Mouse (Mus musculus): ENCODE measurements at regions not wholly inside any gene's neighbourhood (a gene's known extent, or its start where the extent isn't known, plus 50 kb on each side); places are given as distances from the start of the nearest gene placed in this dataset.

DNA sequence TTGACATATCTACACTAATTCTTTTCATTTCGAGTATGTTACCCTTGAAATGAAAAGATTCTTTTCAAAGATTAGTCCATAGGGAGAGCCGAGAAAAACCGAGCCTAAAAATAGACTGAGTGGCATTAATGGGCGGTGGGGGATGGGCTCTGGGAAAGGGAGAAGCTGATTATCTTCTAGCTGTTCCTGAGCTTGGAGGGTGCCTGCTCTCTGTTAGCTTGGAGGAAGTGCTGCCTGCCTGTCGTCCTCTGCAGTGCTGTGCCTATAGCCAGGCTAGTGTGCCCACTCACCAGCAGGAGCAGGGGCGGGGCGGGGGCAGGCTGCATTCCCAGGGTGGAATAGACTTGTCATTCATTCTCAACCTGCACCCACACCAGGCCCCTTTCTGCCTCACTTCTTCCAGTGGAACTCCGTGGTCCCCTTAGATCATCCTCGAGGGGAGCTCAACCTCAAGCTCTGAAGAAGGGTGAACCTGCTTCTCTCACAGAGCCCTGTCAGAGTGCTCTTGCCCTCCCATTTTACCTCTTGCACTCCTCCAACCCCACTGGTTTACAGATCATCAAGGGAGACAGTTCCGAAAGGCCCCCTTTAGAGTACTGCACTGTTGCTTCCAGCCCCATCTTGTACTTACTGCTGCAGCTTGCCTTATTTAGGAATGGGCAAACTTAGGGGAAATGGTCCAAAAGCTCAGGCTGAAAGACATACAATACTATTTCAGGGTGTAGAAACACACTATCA lies 76.6 kb upstream of the Lmo2 start:
- peak; percentile 53; the same call in 1 of the 2 replicates for ATAC-seq (ENCODE audit: low FRiP score, low TSS enrichment)
- H3K4me3 ChIP-seq (replicated peaks; ENCODE audit: low read depth, low read length) = no peak overlapping the region
- WGBS = 23% methylated on average over 10 of the region's 10 CpGs

GRCm38 (mm10) chr2:103884926-103885325 lies 72.9 kb upstream of the Lmo2 start:
- DNase-seq (no peak), ATAC-seq (ENCODE audit: low FRiP score, low TSS enrichment) (no peak)
- Histone ChIP-seq H3K36me3 (ENCODE audit: control insufficient read depth, insufficient read depth, low read length) (no peaks in the 10 kb centered on the region), H3K9me3 (ENCODE audit: control insufficient read depth, low read length) (no peaks in the 10 kb centered on the region), H3K4me1 (ENCODE audit: control insufficient read depth, insufficient read depth, low read length) (peaks cover 11% of the 10 kb centered on the region), H3K27ac (replicated peaks; ENCODE audit: low read depth, low read length) (no peak overlapping the region), H3K4me3 (replicated peaks; ENCODE audit: low read depth, low read length) (no peak overlapping the region), H3K4me2 (ENCODE audit: low read length) (no peak overlapping the region), H3K9ac (replicated peaks; ENCODE audit: low read length) (no peak overlapping the region), H3K27me3 (ENCODE audit: control insufficient read depth, insufficient read depth, low read length) (no peaks in the 10 kb centered on the region)
- 48% methylated on average over 10 of the region's 10 CpGs for WGBS

More for the DNA sequence above, 76.6 kb upstream of the Lmo2 start:
- DNase-seq = peak; percentile 76
- Histone ChIP-seq H3K4me1 (ENCODE audit: control insufficient read depth, insufficient read depth, low read length) (peaks cover 11% of the 10 kb centered on the region), H3K9me3 (ENCODE audit: control insufficient read depth, low read length) (no peaks in the 10 kb centered on the region), H3K9ac (replicated peaks; ENCODE audit: low read length) (0 out of 2 replicates have a peak overlapping the region, but pooled peaks have one; percentile 1), H3K36me3 (ENCODE audit: control insufficient read depth, insufficient read depth, low read length) (no peaks in the 10 kb centered on the region), H3K4me2 (ENCODE audit: low read length) (0 out of 2 replicates have a peak overlapping the region, but pooled peaks have one; percentile 5), H3K27ac (replicated peaks; ENCODE audit: low read depth, low read length) (peak overlapping the region; percentile 2; the same call in 1 of the 2 replicates), H3K27me3 (ENCODE audit: control insufficient read depth, insufficient read depth, low read length) (no peaks in the 10 kb centered on the region)

- Histone ChIP-seq H3K9ac (replicated peaks; ENCODE audit: low read length) (no peak overlapping the region), H3K9me3 (ENCODE audit: control insufficient read depth, low read length) (no peaks in the 10 kb centered on the region), H3K4me2 (ENCODE audit: low read length) (no peak overlapping the region), H3K27ac (replicated peaks; ENCODE audit: low read depth, low read length) (no peak overlapping the region), H3K4me3 (replicated peaks; ENCODE audit: low read depth, low read length) (no peak overlapping the region), H3K4me1 (ENCODE audit: control insufficient read depth, insufficient read depth, low read length) (no peaks in the 10 kb centered on the region), H3K36me3 (ENCODE audit: control insufficient read depth, insufficient read depth, low read length) (no peaks in the 10 kb centered on the region), H3K27me3 (ENCODE audit: control insufficient read depth, insufficient read depth, low read length) (no peaks in the 10 kb centered on the region)
- no peak for DNase-seq
- WGBS = 92% methylated on average over 7 of the region's 7 CpGs
- no peak for ATAC-seq (ENCODE audit: low FRiP score, low TSS enrichment)
Observed at GRCm38 (mm10) chr2:103888023-103888422, 69.8 kb upstream of the Lmo2 start.

DNA sequence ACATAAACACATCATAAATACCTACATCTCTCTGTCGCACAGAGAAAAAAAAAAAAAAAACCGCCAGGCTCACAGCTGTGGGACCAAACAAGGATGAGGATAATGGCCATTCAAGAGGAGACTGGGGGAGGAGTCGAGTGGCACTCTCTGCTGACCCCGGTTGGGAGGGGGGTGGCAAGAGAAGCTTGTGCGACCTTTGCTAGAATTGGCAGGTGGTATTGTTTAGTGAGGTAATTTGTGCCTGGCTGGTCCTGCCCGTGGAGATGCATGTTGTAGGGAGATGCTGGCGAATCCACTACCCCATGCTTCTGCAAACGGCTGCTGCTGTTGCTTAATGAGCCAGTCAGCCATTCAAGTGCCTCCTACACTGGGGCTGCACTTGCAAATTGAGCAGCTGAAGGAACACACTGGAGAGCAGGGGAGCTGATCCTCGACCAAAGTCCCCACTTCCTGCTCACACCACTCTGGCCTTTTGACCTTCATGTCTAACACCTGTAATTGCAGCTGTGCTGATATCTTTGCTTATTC lies 66.5 kb upstream of the Lmo2 start:
- WGBS = 1% methylated on average over 9 of the region's 9 CpGs
- DNase-seq (peak; percentile 51), ATAC-seq (ENCODE audit: low FRiP score, low TSS enrichment) (no peak)
- H3K27me3 ChIP-seq (ENCODE audit: control insufficient read depth, insufficient read depth, low read length) = no peaks in the 10 kb centered on the region
- H3K4me1 ChIP-seq (ENCODE audit: control insufficient read depth, insufficient read depth, low read length) = no peaks in the 10 kb centered on the region
- no peak overlapping the region for H3K4me3 ChIP-seq (replicated peaks; ENCODE audit: low read depth, low read length)
- H3K27ac ChIP-seq (replicated peaks; ENCODE audit: low read depth, low read length) = 0 out of 2 replicates have a peak overlapping the region, but pooled peaks have one; percentile 32
- H3K9me3 ChIP-seq (ENCODE audit: control insufficient read depth, low read length) = no peaks in the 10 kb centered on the region
- no peak overlapping the region for H3K4me2 ChIP-seq (ENCODE audit: low read length)
- H3K36me3 ChIP-seq (ENCODE audit: control insufficient read depth, insufficient read depth, low read length) = no peaks in the 10 kb centered on the region
- H3K9ac ChIP-seq (replicated peaks; ENCODE audit: low read length) = no peak overlapping the region

DNA sequence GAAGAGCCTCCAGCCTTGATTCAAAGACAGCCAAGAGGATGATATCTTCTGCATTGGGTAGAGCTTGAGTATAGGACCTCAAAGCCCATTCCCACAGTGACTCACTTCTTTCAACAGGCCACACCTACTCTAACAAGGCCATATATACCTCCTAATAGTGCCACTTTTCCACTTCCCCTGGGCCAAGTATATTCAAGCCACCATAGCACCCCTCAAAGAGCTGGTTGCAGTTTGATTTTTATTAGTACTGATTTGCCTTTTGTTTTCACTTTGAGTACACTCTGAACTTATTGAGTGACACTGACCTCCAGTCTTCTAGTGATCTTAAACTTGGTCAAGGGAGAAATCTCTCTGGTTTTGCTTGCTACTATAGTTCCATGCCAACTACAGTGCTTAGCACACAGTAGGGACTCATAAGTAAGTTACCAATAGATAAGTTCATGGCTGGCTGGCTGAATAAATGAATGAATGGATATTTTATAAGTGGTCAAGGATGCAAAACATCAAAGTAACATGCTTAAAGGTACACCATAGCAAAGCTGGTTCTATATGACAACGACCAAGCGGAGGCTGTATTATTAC lies 64.5 kb upstream of the Lmo2 start:
- DNase-seq = no peak
- Histone ChIP-seq H3K9ac (replicated peaks; ENCODE audit: low read length) (no peak overlapping the region), H3K4me1 (ENCODE audit: control insufficient read depth, insufficient read depth, low read length) (no peaks in the 10 kb centered on the region), H3K36me3 (ENCODE audit: control insufficient read depth, insufficient read depth, low read length) (no peaks in the 10 kb centered on the region), H3K4me2 (ENCODE audit: low read length) (no peak overlapping the region), H3K9me3 (ENCODE audit: control insufficient read depth, low read length) (no peaks in the 10 kb centered on the region), H3K27me3 (ENCODE audit: control insufficient read depth, insufficient read depth, low read length) (no peaks in the 10 kb centered on the region), H3K4me3 (replicated peaks; ENCODE audit: low read depth, low read length) (no peak overlapping the region), H3K27ac (replicated peaks; ENCODE audit: low read depth, low read length) (no peak overlapping the region)
- WGBS = 99% methylated on average over 2 of the region's 2 CpGs
- ATAC-seq (ENCODE audit: low FRiP score, low TSS enrichment) = no peak

- Histone ChIP-seq H3K27me3 (ENCODE audit: control insufficient read depth, insufficient read depth, low read length) (no peaks in the 10 kb centered on the region), H3K4me2 (ENCODE audit: low read length) (no peak overlapping the region), H3K4me1 (ENCODE audit: control insufficient read depth, insufficient read depth, low read length) (no peaks in the 10 kb centered on the region), H3K27ac (replicated peaks; ENCODE audit: low read depth, low read length) (no peak overlapping the region), H3K9ac (replicated peaks; ENCODE audit: low read length) (no peak overlapping the region), H3K9me3 (ENCODE audit: control insufficient read depth, low read length) (no peaks in the 10 kb centered on the region), H3K36me3 (ENCODE audit: control insufficient read depth, insufficient read depth, low read length) (no peaks in the 10 kb centered on the region), H3K4me3 (replicated peaks; ENCODE audit: low read depth, low read length) (no peak overlapping the region)
- WGBS = 39% methylated on average over 2 of the region's 2 CpGs
- DNase-seq (no peak), ATAC-seq (ENCODE audit: low FRiP score, low TSS enrichment) (no peak)
Observed at GRCm38 (mm10) chr2:103893805-103894204, 64.0 kb upstream of the Lmo2 start.

DNA sequence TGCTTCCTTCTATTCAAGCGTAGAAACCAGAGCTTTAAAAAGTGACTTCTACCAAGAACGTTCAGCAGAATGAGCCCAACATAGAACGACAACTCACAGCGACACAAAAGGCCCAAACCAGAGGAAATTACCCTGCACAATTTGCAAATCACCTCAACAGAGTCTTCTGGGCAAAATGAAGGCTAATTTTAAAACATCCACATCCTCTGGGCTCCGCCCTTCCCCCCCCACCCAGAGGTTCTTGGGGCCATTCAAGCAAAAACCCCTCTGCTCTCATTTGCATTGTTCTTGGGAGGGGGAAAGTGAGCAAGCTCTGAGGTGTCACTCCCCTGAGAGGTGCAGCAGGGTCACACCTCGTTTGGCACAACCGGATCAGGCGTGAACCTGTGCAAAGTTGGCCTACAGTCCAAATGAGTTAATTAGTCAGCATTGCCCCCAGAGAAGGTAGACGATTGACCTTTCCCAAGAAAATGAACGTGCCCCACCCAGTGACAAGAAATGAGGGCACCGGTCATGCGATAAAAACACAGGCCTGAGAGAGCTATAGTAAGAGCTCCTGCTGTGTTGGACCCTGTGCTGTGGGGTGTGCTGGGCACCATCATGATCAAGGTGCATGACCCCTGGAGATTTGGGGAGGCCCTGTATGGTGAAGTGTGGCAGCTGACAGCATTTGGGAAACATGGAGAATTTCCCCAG lies 62.7 kb upstream of the Lmo2 start:
- Histone ChIP-seq H3K4me3 (replicated peaks; ENCODE audit: low read depth, low read length) (no peak overlapping the region), H3K4me1 (ENCODE audit: control insufficient read depth, insufficient read depth, low read length) (no peaks in the 10 kb centered on the region), H3K9me3 (ENCODE audit: control insufficient read depth, low read length) (no peaks in the 10 kb centered on the region), H3K36me3 (ENCODE audit: control insufficient read depth, insufficient read depth, low read length) (no peaks in the 10 kb centered on the region), H3K9ac (replicated peaks; ENCODE audit: low read length) (no peak overlapping the region), H3K27me3 (ENCODE audit: control insufficient read depth, insufficient read depth, low read length) (no peaks in the 10 kb centered on the region), H3K4me2 (ENCODE audit: low read length) (no peak overlapping the region), H3K27ac (replicated peaks; ENCODE audit: low read depth, low read length) (no peak overlapping the region)
- ATAC-seq (ENCODE audit: low FRiP score, low TSS enrichment) (no peak), DNase-seq (no peak)
- WGBS = 57% methylated on average over 12 of the region's 12 CpGs

- Histone ChIP-seq H3K4me2 (ENCODE audit: low read length) (no peak overlapping the region), H3K27ac (replicated peaks; ENCODE audit: low read depth, low read length) (no peak overlapping the region), H3K9me3 (ENCODE audit: control insufficient read depth, low read length) (no peaks in the 10 kb centered on the region), H3K27me3 (ENCODE audit: control insufficient read depth, insufficient read depth, low read length) (no peaks in the 10 kb centered on the region), H3K36me3 (ENCODE audit: control insufficient read depth, insufficient read depth, low read length) (no peaks in the 10 kb centered on the region), H3K9ac (replicated peaks; ENCODE audit: low read length) (no peak overlapping the region), H3K4me3 (replicated peaks; ENCODE audit: low read depth, low read length) (no peak overlapping the region), H3K4me1 (ENCODE audit: control insufficient read depth, insufficient read depth, low read length) (no peaks in the 10 kb centered on the region)
- ATAC-seq (ENCODE audit: low FRiP score, low TSS enrichment) = no peak
- no peak for DNase-seq
- 77% methylated on average over 5 of the region's 5 CpGs for WGBS
Observed at GRCm38 (mm10) chr2:103896160-103896559, 61.6 kb upstream of the Lmo2 start.
